Mouse (Mus musculus) forebrain, embryonic 13.5 days (tissue): ENCODE results near the gene Sergef. TPM values are rescaled to one million over a fixed set of nuclear protein-coding genes. Genes with fewer than 3 reads are reported as not detected.

ENCODE experiments used
- ATAC-seq: fragments of 200-750 bp; cut with Nextera tagmentation; 2 replicates; pipeline ENCODE4 v1.8.0; 2017
- H3K27ac ChIP-seq: fragments of 300-500 bp; sonication (generic); 2 replicates; pipeline ENCODE4 v1.5.1; 2015; ENCODE audit warnings: inconsistent platforms, mild to moderate bottlenecking, moderate library complexity
- H3K27me3 ChIP-seq: fragments of 300-500 bp; sonication (generic); 2 replicates; pipeline ENCODE4 v1.6.1; 2015; ENCODE audit warnings: mild to moderate bottlenecking, inconsistent platforms
- H3K36me3 ChIP-seq: fragments of 300-500 bp; sonication (generic); 2 replicates; pipeline ENCODE4 v1.6.1; 2015; ENCODE audit warnings: mild to moderate bottlenecking, inconsistent platforms; ENCODE audit not compliant: poor library complexity, severe bottlenecking
- H3K4me1 ChIP-seq: fragments of 300-500 bp; sonication (generic); 2 replicates; pipeline ENCODE4 v1.6.1; 2015; ENCODE audit warnings: inconsistent platforms
- H3K4me2 ChIP-seq: fragments of 300-500 bp; sonication (generic); 2 replicates; pipeline ENCODE4 v1.6.1; 2015; ENCODE audit warnings: inconsistent platforms, mild to moderate bottlenecking, moderate library complexity
- H3K4me3 ChIP-seq: fragments of 300-500 bp; sonication (generic); 2 replicates; pipeline ENCODE4 v1.5.1; 2015; ENCODE audit warnings: mild to moderate bottlenecking, inconsistent platforms
- H3K9ac ChIP-seq: fragments of 300-500 bp; sonication (generic); 2 replicates; pipeline ENCODE4 v1.6.1; 2015; ENCODE audit warnings: mild to moderate bottlenecking, inconsistent platforms
- H3K9me3 ChIP-seq: fragments of 300-500 bp; sonication (generic); replicated peaks from 2 replicates; pipeline ENCODE4 v1.6.1; 2016; ENCODE audit warnings: inconsistent platforms
- WGBS: fragments of 180-500 bp; shearing (Covaris S2); methylation state at CpG from one replicate; pipeline ENCODE4 v1.1.7; 2015; 5-methylcytosine and 5-hydroxymethylcytosine counted together
- polyA plus RNA-seq: library from polyadenylated mRNA; unstranded; fragments of >200 nt; fragmentation: Nextera tagmentation; extraction: Ambion mirVana; gene quantifications from 2 replicates; pipeline ENCODE4 v1.2.1, GENCODE M21; 2015

Gene Sergef
- polyA plus RNA-seq, 1 experiment from 2014 or later, result 25.0 TPM

DNA sequence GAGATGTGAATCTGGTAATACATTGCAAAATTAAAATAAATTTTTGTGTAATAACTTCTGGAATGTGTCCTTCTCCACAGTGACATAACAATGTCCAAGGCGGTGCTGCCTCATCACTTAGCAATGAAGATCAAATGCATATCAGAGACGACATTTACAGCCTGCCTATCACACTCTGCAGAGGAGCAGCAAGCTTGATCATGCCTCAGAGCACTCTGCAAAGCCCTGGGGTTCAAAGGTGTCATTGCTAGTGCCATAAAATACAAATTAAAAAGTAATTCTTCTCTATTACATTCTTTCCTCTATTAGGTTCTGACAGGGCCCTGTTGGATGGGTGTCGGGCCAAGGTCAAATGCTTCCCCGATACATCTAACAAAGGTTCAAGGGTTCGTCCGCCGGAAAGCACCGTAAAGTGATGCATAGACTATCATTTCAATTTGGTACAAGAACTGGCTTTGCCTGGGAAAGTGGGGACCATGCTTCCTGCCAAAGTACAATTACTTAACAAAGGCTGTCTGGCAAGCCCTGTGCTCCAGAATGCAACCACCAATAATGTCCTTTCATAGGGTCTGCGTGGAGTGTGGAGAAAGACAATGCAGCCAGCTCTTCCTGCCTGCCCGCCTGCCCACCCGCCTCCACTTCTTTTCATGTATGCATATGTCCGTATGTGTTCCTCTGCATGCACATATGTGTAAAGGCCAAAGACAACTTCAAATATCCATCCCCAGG, 130.9 kb downstream of the Sergef start:
- Histone ChIP-seq H3K4me2 (peak overlapping the region; percentile 53), H3K9ac (no peak overlapping the region), H3K27ac (peak overlapping the region; percentile 88), H3K27me3 (no peaks in the 10 kb centered on the region), H3K9me3 (no peaks in the 10 kb centered on the region), H3K36me3 (no peaks in the 10 kb centered on the region), H3K4me3 (no peak overlapping the region), H3K4me1 (peaks cover 40% of the 10 kb centered on the region)
- ATAC-seq, result peak; percentile 69
- 40% methylated on average over 12 of the region's 12 CpGs for WGBS

DNA sequence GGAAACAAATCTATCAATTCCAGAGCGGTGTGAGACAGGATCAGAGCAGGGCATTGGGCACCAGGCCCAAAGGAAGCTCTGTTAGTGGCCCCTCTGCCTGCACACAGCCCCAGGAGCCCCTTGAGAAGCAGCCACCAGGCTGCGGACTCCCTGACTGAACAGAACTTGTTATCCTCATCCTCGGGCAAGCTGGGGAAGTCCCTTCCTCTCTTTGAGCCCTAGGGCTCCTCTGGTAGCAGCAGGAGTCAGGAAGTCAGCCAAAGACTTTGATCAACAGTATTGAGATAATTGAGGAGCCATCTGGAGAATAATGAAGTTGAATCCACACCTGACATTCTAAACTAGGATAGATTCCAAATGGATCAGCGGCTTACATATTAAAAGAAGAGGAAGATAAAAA, 135.4 kb downstream of the Sergef start:
- WGBS, result 66% methylated on average over 4 of the region's 4 CpGs
- no peaks in the 10 kb centered on the region for H3K27me3 ChIP-seq
- H3K9ac ChIP-seq, result no peak overlapping the region
- no peak overlapping the region for H3K27ac ChIP-seq
- peaks cover 17% of the 10 kb centered on the region for H3K4me1 ChIP-seq
- no peak overlapping the region for H3K4me2 ChIP-seq
- H3K36me3 ChIP-seq, result no peaks in the 10 kb centered on the region
- H3K4me3 ChIP-seq, result no peak overlapping the region
- ATAC-seq, result no peak
- no peaks in the 10 kb centered on the region for H3K9me3 ChIP-seq

DNA sequence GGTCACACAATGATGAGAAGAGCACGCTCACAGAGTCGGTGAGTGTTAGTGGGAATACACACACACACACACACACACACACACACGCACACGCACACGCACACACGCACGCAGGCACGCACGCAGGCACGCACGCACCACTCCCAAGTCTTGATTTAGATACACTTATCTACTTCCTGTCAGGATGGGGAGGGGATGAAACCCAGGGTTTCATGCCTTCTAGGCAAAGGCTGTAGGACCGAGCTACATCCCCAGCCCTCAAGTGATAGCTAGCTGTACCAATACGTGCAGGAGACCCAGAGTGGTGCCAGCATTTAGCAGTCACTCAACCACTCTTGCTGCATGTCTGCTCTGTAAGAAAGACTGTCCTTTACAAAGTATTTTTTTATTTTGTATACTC, 137.0 kb downstream of the Sergef start:
- Histone ChIP-seq H3K9ac (no peak overlapping the region), H3K27me3 (no peaks in the 10 kb centered on the region), H3K27ac (no peak overlapping the region), H3K4me3 (no peak overlapping the region), H3K4me1 (peaks cover 10% of the 10 kb centered on the region; the same call in 1 of the 2 replicates), H3K9me3 (no peaks in the 10 kb centered on the region), H3K36me3 (no peaks in the 10 kb centered on the region), H3K4me2 (no peak overlapping the region)
- ATAC-seq, result no peak
- 93% methylated on average over 13 of the region's 13 CpGs for WGBS

DNA sequence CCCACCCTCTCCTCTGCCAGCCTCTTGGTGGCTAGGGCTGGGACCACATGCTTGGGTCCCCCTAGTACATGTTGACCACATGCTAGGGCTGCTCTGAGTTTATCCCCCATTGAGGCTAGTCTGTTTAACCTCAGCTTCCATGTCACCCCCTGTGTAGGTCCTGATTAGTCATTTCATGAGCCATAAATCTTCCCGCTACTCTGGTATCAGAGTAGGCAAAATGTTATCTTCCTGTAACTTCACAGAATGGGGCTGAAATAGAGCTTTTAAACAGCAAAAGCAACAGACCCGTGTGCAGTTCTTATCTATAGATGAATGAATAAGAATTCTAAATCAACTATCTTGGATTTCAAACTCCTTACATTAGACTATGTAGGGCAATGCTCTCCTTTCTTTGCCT, 138.1 kb downstream of the Sergef start:
- no peaks in the 10 kb centered on the region for H3K36me3 ChIP-seq
- no peak overlapping the region for H3K9ac ChIP-seq
- H3K4me1 ChIP-seq, result peaks cover 10% of the 10 kb centered on the region; the same call in 1 of the 2 replicates
- H3K4me3 ChIP-seq, result no peak overlapping the region
- H3K27ac ChIP-seq, result no peak overlapping the region
- H3K27me3 ChIP-seq, result no peaks in the 10 kb centered on the region
- H3K9me3 ChIP-seq, result no peaks in the 10 kb centered on the region
- H3K4me2 ChIP-seq, result no peak overlapping the region
- ATAC-seq, result no peak
- WGBS, result 94% methylated on average over 2 of the region's 2 CpGs

DNA sequence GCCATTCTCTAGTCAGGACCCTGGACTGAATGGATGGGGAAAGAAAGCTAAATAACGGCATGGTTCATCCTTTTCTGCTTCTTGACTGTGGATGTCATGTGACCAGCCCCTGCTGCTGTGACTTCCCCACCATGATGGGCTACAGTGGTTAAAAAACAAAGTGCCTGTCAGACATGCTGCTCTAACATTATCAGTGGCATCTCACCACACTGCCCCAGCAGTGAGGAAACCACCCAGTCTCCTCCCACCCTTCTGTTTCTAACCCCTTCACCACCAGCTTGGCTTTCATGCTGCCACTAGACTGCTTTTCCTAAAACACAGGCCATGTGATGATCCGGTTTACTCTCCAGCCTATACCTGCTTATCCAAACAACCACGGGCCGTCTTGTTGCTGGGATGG, 140.0 kb downstream of the Sergef start:
- Histone ChIP-seq H3K4me3 (no peak overlapping the region), H3K27me3 (no peaks in the 10 kb centered on the region), H3K4me2 (no peak overlapping the region), H3K9ac (no peak overlapping the region), H3K9me3 (no peaks in the 10 kb centered on the region), H3K27ac (no peak overlapping the region), H3K36me3 (no peaks in the 10 kb centered on the region), H3K4me1 (peaks cover 10% of the 10 kb centered on the region; the same call in 1 of the 2 replicates)
- ATAC-seq, result no peak
- 99% methylated on average over 4 of the region's 4 CpGs for WGBS

DNA sequence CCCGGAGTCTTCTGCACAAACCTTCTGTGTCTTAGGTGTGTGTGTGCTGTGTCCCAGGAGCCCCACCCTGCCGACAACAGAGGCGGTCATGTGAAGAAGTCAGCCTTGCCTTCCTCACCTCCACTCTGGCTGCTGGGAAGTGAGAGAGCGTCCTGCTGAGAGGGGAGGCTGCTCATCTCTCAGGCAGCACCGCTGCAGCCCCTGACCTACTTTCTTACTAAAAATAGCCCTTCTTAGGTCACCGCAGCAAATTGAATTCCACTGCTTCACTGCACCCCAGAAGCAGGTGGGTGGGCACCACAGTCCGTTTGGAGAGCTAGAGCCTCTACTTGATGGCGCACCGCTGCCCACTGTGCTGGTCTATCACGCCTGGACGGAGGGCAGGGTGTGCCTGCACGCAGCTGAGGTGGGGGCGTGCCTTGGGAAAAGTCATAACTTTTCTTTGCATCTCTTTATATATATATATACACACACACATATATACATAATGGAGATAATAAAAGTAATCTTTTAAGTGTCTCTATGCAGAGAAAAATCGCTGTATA, 147.4 kb downstream of the Sergef start:
- no peak overlapping the region for H3K27ac ChIP-seq
- no peaks in the 10 kb centered on the region for H3K27me3 ChIP-seq
- H3K9me3 ChIP-seq, result no peaks in the 10 kb centered on the region
- H3K36me3 ChIP-seq, result no peaks in the 10 kb centered on the region
- H3K4me3 ChIP-seq, result no peak overlapping the region
- H3K4me2 ChIP-seq, result no peak overlapping the region
- H3K9ac ChIP-seq, result no peak overlapping the region
- no peak for ATAC-seq
- WGBS, result 59% methylated on average over 14 of the region's 14 CpGs
- H3K4me1 ChIP-seq, result no peaks in the 10 kb centered on the region

DNA sequence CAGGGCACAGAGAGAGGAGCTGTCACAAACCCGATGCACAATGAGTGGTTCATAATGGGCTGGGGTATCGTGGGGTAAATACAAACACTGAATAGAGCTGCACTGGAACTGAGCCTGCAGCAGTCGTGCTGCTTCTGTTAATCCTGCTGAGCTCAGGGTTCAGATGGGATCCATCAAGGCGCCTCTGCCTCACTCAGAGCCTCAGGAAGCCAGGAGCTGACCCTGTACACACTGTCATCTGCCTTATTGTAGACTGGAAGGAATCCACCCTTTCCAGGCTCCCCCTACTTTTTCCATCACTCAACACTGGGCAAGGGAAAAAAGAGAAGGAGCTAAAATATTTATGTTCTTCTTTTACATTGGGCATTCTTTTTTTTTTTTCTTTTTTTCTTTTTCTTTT, 152.3 kb downstream of the Sergef start:
- H3K4me1 ChIP-seq, result no peaks in the 10 kb centered on the region
- H3K36me3 ChIP-seq, result no peaks in the 10 kb centered on the region
- 28% methylated on average over 4 of the region's 4 CpGs for WGBS
- no peak overlapping the region for H3K9ac ChIP-seq
- H3K4me3 ChIP-seq, result no peak overlapping the region
- H3K9me3 ChIP-seq, result no peaks in the 10 kb centered on the region
- no peaks in the 10 kb centered on the region for H3K27me3 ChIP-seq
- no peak for ATAC-seq
- H3K27ac ChIP-seq, result no peak overlapping the region
- no peak overlapping the region for H3K4me2 ChIP-seq

DNA sequence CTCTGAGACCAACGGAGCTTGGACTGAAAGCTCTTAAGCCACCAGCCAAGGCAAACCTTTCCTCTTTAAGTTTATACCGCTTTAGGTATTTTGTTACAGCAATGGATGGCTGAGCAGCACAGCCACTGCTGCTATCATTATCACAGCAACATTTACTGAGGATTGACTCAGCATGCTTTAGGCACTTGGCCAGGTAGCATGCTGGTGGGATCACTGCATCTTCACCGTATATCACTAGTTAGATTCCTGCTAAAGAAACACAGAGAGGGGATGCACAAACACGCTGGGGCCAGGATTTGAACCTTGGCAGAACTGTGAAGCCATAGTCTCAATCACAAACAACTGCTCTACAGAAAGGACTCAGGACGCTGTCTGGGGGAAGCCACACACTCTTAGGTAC, 152.8 kb downstream of the Sergef start:
- Histone ChIP-seq H3K4me2 (no peak overlapping the region), H3K27ac (no peak overlapping the region), H3K4me1 (no peaks in the 10 kb centered on the region), H3K9me3 (no peaks in the 10 kb centered on the region), H3K4me3 (no peak overlapping the region), H3K9ac (no peak overlapping the region), H3K36me3 (no peaks in the 10 kb centered on the region), H3K27me3 (no peaks in the 10 kb centered on the region)
- no peak for ATAC-seq
- 77% methylated on average over 5 of the region's 5 CpGs for WGBS

DNA sequence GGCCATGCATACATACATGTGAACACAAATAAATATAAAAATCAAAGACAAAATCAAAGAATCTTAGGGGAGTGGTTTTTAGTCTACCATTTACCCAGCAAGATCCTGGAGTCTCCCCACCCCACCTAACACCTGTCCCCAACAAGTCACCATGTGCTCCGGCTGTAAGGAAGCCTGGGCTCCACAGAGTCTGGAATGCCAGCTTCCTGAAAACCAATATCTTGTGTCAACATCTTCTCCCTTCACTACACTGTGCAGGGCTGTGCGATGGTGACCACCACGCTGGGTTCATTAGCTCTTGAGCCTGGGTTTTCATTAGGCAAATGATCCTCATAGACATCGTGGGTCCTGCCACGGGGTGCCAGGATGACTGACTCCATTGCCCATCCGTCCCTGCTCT, 155.4 kb downstream of the Sergef start:
- 90% methylated on average over 6 of the region's 6 CpGs for WGBS
- no peaks in the 10 kb centered on the region for H3K4me1 ChIP-seq
- H3K9ac ChIP-seq, result no peak overlapping the region
- no peaks in the 10 kb centered on the region for H3K9me3 ChIP-seq
- no peak overlapping the region for H3K27ac ChIP-seq
- H3K4me2 ChIP-seq, result no peak overlapping the region
- H3K27me3 ChIP-seq, result no peaks in the 10 kb centered on the region
- ATAC-seq, result no peak
- H3K4me3 ChIP-seq, result no peak overlapping the region
- no peaks in the 10 kb centered on the region for H3K36me3 ChIP-seq

DNA sequence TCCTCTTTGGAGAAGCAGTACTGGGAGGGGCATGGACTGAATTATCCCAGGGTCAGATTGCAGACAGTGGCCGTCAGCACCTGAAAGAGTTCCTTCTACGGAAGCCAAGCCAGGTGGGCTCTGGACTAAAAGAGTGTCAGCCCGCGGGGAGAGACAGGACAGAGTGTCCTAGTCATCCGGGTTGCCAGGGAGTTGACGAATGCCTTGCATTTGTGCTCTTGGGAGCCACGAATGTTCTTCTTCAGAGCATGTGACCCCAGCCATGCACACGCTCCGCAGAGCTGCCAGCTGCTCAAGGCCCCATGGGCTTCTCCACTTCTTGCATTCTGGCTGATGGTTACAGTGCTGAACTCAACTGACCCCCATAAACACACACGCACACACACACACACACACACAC, 156.6 kb downstream of the Sergef start:
- no peaks in the 10 kb centered on the region for H3K4me1 ChIP-seq
- WGBS, result 89% methylated on average over 10 of the region's 10 CpGs
- no peak overlapping the region for H3K27ac ChIP-seq

DNA sequence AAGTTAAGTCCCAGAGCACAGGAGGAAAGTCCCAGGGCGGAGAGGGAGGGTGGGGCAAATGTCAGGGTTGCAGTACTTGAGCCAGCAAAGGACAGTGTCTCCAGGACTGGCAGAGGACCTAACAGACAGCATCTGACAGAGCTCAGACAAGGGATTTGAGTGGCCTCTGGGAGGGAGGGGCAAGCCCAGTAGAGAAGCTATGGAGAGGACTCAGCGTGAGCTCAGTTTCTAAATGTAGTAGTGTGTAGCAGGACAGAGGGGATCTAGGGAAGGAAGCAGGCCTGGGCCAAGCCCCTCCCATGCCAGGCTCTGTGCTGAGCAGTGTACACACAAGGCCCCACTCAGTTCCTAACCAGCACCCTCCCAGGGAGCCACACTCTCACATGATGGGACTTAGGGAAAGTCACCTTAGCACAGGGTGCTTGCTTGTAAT, 157.5 kb downstream of the Sergef start:
- no peaks in the 10 kb centered on the region for H3K9me3 ChIP-seq
- H3K36me3 ChIP-seq, result no peaks in the 10 kb centered on the region
- H3K4me1 ChIP-seq, result no peaks in the 10 kb centered on the region
- H3K4me3 ChIP-seq, result no peak overlapping the region
- H3K27me3 ChIP-seq, result no peaks in the 10 kb centered on the region
- no peak for ATAC-seq
- 70% methylated on average over 2 of the region's 2 CpGs for WGBS
- H3K27ac ChIP-seq, result no peak overlapping the region
- H3K4me2 ChIP-seq, result no peak overlapping the region
- H3K9ac ChIP-seq, result no peak overlapping the region

More for the DNA sequence above, 156.6 kb downstream of the Sergef start:
- Histone ChIP-seq H3K4me3 (no peak overlapping the region), H3K9ac (no peak overlapping the region), H3K4me2 (no peak overlapping the region), H3K9me3 (no peaks in the 10 kb centered on the region), H3K36me3 (no peaks in the 10 kb centered on the region), H3K27me3 (no peaks in the 10 kb centered on the region)
- ATAC-seq, result no peak

DNA sequence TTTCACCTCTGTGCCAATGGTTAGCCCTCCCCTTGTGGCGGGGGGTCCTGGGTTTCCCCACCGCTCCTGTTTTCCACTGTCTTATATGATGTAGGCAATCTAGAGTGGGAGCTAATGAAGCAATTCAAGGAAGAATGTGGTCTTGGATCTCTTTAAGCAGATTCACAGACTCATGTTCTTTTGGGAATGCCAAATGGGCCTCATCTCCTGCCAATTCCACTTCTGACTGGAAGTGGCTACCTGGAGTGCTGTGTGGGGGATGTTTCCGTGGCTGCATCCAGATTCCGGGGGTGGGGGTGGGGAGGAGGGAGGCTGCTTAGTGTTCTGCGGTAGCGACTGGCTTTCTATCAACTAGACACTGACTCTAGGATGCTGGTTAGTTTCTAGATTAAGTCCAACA, 159.8 kb downstream of the Sergef start:
- Histone ChIP-seq H3K27ac (no peak overlapping the region), H3K27me3 (no peaks in the 10 kb centered on the region), H3K4me3 (no peak overlapping the region), H3K36me3 (no peaks in the 10 kb centered on the region), H3K4me1 (peaks cover 4% of the 10 kb centered on the region), H3K9me3 (no peaks in the 10 kb centered on the region), H3K9ac (no peak overlapping the region), H3K4me2 (no peak overlapping the region)
- ATAC-seq, result no peak
- WGBS, result 67% methylated on average over 6 of the region's 6 CpGs

DNA sequence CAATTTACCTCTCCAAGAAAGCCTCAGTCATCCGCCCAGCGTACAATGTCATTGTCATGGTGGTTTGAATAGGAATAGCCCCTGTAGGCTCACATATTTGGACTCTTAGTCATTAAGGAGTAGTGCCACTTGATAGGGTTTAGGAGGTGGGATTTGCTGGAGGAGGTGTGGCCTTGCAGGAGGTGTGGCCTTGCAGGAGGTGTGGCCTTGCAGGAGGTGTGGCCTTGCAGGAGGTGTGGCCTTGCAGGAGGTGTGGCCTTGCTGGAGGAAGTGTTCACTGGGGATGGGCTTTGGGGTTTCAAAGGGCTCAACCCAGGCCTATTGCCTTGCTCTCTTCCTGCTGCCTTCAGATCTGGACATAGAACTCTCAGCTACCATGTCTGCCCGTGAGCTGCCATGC, 162.2 kb downstream of the Sergef start:
- Histone ChIP-seq H3K36me3 (no peaks in the 10 kb centered on the region), H3K4me3 (no peak overlapping the region), H3K27ac (no peak overlapping the region), H3K9me3 (no peaks in the 10 kb centered on the region), H3K27me3 (no peaks in the 10 kb centered on the region), H3K9ac (no peak overlapping the region), H3K4me1 (peaks cover 12% of the 10 kb centered on the region), H3K4me2 (no peak overlapping the region)
- ATAC-seq, result no peak
- 92% methylated on average over 3 of the region's 3 CpGs for WGBS
